Mouse (Mus musculus): ENCODE results near the gene Klf7. TPM values are rescaled to one million over a fixed set of nuclear protein-coding genes. Genes with fewer than 3 reads are reported as not detected.

Klf7 gene
- polyA plus RNA-seq, 1 experiment from 2014 or later = 11.9 TPM

DNA sequence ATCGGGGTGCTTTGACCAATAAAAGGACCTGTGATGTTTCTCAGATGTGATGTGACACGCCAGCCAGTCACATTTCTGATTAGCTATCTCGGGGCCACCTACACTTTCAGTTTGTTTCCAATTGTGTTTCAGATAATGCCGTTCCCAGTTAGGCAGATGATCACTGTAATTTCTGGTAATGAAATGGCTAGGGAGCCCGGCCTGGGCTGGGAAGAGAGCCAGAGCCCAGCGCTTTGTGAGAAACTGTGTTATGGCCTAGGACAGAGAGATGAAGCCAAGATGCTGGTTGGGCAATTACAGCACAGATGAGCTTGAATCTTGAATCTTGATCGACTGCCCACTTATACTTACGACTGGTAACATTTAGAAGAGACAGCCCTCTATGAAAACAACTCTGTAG, 122.6 kb downstream of the Klf7 start:
- no peaks in the 10 kb centered on the region for H3K36me3 ChIP-seq (ENCODE audit: control insufficient read depth, insufficient read depth)
- H3K4me3 ChIP-seq (ENCODE audit: low read depth, low read length) = no peak overlapping the region
- H3K4me2 ChIP-seq (replicated peaks; ENCODE audit: low read depth) = no peak overlapping the region
- no peak for TF ChIP-seq CTCF (IDR thresholded peaks at IDR 0.05; ENCODE audit: low read depth)
- H3K27me3 ChIP-seq (replicated peaks; ENCODE audit: control insufficient read depth, insufficient read depth, low read length) = no peaks in the 10 kb centered on the region
- no peak for ATAC-seq
- 66% methylated on average over 8 of the region's 8 CpGs for WGBS
- no peaks in the 10 kb centered on the region; the same call in 1 of the 2 replicates for H3K4me1 ChIP-seq (replicated peaks; ENCODE audit: control insufficient read depth, insufficient read depth, low read length)
- no peak overlapping the region for H3K27ac ChIP-seq (ENCODE audit: low read depth, low read length)
- no peak overlapping the region for H3K9ac ChIP-seq (ENCODE audit: low read depth, low read length)
- no peaks in the 10 kb centered on the region for H3K9me3 ChIP-seq (ENCODE audit: control insufficient read depth)

DNA sequence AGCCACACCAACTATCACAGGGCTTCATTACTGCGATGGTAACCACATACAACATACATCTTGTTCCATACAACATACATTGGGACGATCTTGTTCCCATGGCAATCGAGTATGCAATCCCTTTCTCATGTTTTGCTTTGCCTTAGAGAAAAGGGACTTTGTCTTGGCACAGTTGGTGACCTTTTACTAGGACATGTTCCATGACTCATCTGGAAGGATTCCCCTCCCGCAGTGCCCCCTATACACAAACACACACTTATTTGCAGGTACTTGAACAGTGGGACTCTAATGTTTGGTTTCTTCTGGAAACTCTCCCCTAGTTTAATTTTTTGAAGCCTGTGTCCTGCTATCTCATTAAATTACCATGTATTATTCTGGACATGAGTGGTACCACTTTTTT, 123.2 kb downstream of the Klf7 start:
- no peaks in the 10 kb centered on the region for H3K27me3 ChIP-seq (replicated peaks; ENCODE audit: control insufficient read depth, insufficient read depth, low read length)
- no peak overlapping the region for H3K4me3 ChIP-seq (ENCODE audit: low read depth, low read length)
- H3K27ac ChIP-seq (ENCODE audit: low read depth, low read length) = no peak overlapping the region
- ATAC-seq = no peak
- H3K9me3 ChIP-seq (ENCODE audit: control insufficient read depth) = no peaks in the 10 kb centered on the region
- H3K9ac ChIP-seq (ENCODE audit: low read depth, low read length) = no peak overlapping the region
- H3K4me2 ChIP-seq (replicated peaks; ENCODE audit: low read depth) = no peak overlapping the region
- no peaks in the 10 kb centered on the region for H3K36me3 ChIP-seq (ENCODE audit: control insufficient read depth, insufficient read depth)
- no peak for TF ChIP-seq CTCF (IDR thresholded peaks at IDR 0.05; ENCODE audit: low read depth)
- no peaks in the 10 kb centered on the region; the same call in 1 of the 2 replicates for H3K4me1 ChIP-seq (replicated peaks; ENCODE audit: control insufficient read depth, insufficient read depth, low read length)
- WGBS = 81% methylated on average over 4 of the region's 4 CpGs

DNA sequence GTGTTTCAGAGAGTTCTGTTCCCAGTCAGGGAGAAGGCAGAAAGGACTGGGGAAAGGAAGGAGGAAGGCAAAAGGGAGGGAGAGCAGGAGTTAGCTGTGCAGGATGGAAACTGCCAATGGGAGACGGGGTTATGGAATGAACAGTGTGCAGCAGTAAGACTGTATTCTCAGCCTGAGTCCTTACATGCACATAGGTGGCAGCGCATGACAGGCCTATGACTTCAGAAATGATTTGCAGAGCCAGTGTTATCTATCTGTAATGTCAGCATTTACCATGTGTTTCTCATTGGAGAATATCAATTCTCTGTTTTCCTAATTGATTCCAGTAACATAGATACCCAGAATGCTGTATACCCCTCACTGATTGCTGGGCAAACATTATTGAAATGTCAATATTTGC, 123.9 kb downstream of the Klf7 start:
- ATAC-seq = no peak
- Histone ChIP-seq H3K4me2 (replicated peaks; ENCODE audit: low read depth) (no peak overlapping the region), H3K27me3 (replicated peaks; ENCODE audit: control insufficient read depth, insufficient read depth, low read length) (no peaks in the 10 kb centered on the region), H3K4me3 (ENCODE audit: low read depth, low read length) (no peak overlapping the region), H3K27ac (ENCODE audit: low read depth, low read length) (no peak overlapping the region), H3K9ac (ENCODE audit: low read depth, low read length) (no peak overlapping the region), H3K4me1 (replicated peaks; ENCODE audit: control insufficient read depth, insufficient read depth, low read length) (no peaks in the 10 kb centered on the region; the same call in 1 of the 2 replicates), H3K9me3 (ENCODE audit: control insufficient read depth) (no peaks in the 10 kb centered on the region), H3K36me3 (ENCODE audit: control insufficient read depth, insufficient read depth) (no peaks in the 10 kb centered on the region)
- peak; percentile 44 for TF ChIP-seq CTCF (IDR thresholded peaks at IDR 0.05; ENCODE audit: low read depth)
- WGBS = 56% methylated on average over 2 of the region's 2 CpGs

DNA sequence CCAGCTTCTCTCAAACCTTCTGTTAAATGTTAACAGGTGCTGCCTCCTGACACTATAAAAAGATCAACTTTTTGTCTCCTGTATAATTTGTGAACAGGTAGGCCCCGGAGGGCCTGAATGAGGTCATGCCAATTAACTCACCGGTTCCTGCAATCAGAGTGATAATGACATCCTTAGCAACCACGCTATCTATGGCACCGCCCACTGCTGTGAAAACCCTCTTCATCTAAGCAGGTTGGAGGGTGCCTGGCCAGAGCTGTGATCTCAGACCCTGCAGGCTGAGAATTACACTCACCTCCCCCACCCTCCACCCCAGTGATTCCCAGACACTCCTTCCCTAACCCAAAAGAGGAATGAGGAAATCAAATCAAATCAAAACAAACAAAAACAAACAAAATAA, 126.3 kb downstream of the Klf7 start:
- no peak overlapping the region for H3K27ac ChIP-seq (ENCODE audit: low read depth, low read length)
- TF ChIP-seq CTCF (IDR thresholded peaks at IDR 0.05; ENCODE audit: low read depth) = no peak
- no peaks in the 10 kb centered on the region; the same call in 1 of the 2 replicates for H3K4me1 ChIP-seq (replicated peaks; ENCODE audit: control insufficient read depth, insufficient read depth, low read length)
- peak; percentile 45; the same call in 1 of the 2 replicates for ATAC-seq
- whole genome bisulfite sequencing = 25% methylated on average over 4 of the region's 4 CpGs
- no peaks in the 10 kb centered on the region for H3K36me3 ChIP-seq (ENCODE audit: control insufficient read depth, insufficient read depth)
- H3K4me2 ChIP-seq (replicated peaks; ENCODE audit: low read depth) = peak overlapping the region; percentile 30
- no peaks in the 10 kb centered on the region for H3K9me3 ChIP-seq (ENCODE audit: control insufficient read depth)
- no peak overlapping the region for H3K4me3 ChIP-seq (ENCODE audit: low read depth, low read length)
- H3K9ac ChIP-seq (ENCODE audit: low read depth, low read length) = no peak overlapping the region
- H3K27me3 ChIP-seq (replicated peaks; ENCODE audit: control insufficient read depth, insufficient read depth, low read length) = no peaks in the 10 kb centered on the region

DNA sequence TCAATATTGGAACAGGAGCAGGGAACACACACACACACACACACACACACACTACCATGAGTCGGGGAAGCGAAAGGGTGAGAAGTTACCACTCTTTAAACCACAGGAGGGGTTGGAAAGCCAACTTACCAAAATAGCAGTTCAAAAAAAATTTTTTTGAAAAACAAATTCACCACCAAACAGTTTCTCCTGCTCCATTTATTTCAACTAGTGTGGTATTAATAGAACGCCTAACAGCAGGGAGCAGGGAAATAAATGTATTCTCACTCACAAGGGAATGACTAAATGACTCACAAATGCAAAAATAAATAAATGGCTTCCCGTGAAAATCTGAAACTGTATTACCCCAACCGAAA, 127.0 kb downstream of the Klf7 start:
- Histone ChIP-seq H3K9ac (ENCODE audit: low read depth, low read length) (no peak overlapping the region), H3K36me3 (ENCODE audit: control insufficient read depth, insufficient read depth) (no peaks in the 10 kb centered on the region), H3K4me1 (replicated peaks; ENCODE audit: control insufficient read depth, insufficient read depth, low read length) (no peaks in the 10 kb centered on the region; the same call in 1 of the 2 replicates), H3K27me3 (replicated peaks; ENCODE audit: control insufficient read depth, insufficient read depth, low read length) (no peaks in the 10 kb centered on the region), H3K4me3 (ENCODE audit: low read depth, low read length) (no peak overlapping the region), H3K27ac (ENCODE audit: low read depth, low read length) (no peak overlapping the region), H3K4me2 (replicated peaks; ENCODE audit: low read depth) (peak overlapping the region; percentile 30), H3K9me3 (ENCODE audit: control insufficient read depth) (no peaks in the 10 kb centered on the region)
- no peak for ATAC-seq
- WGBS = 32% methylated on average over 5 of the region's 5 CpGs
- no peak for TF ChIP-seq CTCF (IDR thresholded peaks at IDR 0.05; ENCODE audit: low read depth)

DNA sequence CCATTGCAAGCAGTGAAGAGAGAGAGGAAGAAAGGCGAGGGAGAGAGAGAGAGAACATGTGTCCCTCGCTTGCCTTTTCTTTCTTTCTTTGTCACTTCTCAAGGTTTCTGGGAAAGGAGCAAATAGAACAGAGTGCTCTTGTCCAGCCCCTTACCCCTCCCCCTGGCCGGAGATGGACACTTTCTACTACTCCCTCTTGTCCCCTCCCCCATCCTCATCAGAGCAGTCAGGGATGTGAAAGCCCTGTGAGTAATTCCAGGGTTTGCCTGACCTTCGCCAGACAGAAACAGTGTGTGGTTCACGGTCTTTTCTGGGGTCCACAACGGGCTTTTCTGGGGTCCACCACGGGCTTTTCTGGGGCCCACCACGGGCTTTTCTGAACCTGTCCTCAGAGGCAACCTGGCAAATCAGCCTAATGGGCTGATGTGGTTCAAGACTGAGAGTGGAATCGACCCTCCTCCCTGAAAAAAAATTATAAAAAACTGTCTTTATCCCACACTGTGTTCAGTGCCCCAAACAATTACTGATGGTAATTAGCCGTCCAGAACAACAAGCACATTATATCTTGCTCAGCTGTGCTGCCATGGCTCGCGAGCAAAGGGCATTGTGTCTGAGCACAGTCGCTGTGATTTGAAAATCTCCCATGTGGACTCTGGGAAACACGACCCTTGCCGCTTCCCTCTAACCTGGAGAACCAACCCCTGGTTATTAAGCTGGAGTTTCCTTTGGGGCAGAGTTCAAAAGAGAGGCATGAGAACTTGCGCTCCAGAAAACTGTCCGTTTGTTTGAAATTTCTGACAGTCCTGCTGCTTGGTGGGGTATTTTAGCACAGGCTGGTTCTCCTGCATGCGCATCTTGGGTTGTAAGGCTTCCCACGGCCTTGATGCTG, 127.6 kb downstream of the Klf7 start:
- no peaks in the 10 kb centered on the region for H3K9me3 ChIP-seq (ENCODE audit: control insufficient read depth)
- WGBS = 26% methylated on average over 19 of the region's 19 CpGs
- H3K27me3 ChIP-seq (replicated peaks; ENCODE audit: control insufficient read depth, insufficient read depth, low read length) = no peaks in the 10 kb centered on the region
- peak overlapping the region; percentile 30 for H3K4me2 ChIP-seq (replicated peaks; ENCODE audit: low read depth)
- TF ChIP-seq CTCF (IDR thresholded peaks at IDR 0.05; ENCODE audit: low read depth) = no peak
- H3K4me3 ChIP-seq (ENCODE audit: low read depth, low read length) = no peak overlapping the region
- no peak overlapping the region for H3K9ac ChIP-seq (ENCODE audit: low read depth, low read length)
- no peaks in the 10 kb centered on the region for H3K36me3 ChIP-seq (ENCODE audit: control insufficient read depth, insufficient read depth)
- no peak overlapping the region; the same call in 1 of the 2 replicates for H3K27ac ChIP-seq (ENCODE audit: low read depth, low read length)
- ATAC-seq = peak; percentile 38; the same call in 1 of the 2 replicates
- no peaks in the 10 kb centered on the region; the same call in 1 of the 2 replicates for H3K4me1 ChIP-seq (replicated peaks; ENCODE audit: control insufficient read depth, insufficient read depth, low read length)

Data from intestine, postnatal 0 days (tissue).